Mouse (Mus musculus): ENCODE measurements at regions not wholly inside any gene's neighbourhood (a gene's known extent, or its start where the extent isn't known, plus 50 kb on each side); places are given as distances from the start of the nearest gene placed in this dataset.

- no peak overlapping the region for H3K4me2 ChIP-seq (replicated peaks; ENCODE audit: low read depth)
- no peak for TF ChIP-seq CTCF (IDR thresholded peaks at IDR 0.05; ENCODE audit: low read depth)
- H3K9me3 ChIP-seq (ENCODE audit: control insufficient read depth) = no peaks in the 10 kb centered on the region
- no peak overlapping the region for H3K27ac ChIP-seq (ENCODE audit: low read depth, low read length)
- H3K4me1 ChIP-seq (replicated peaks; ENCODE audit: control insufficient read depth, insufficient read depth, low read length) = no peaks in the 10 kb centered on the region
- no peaks in the 10 kb centered on the region for H3K27me3 ChIP-seq (replicated peaks; ENCODE audit: control insufficient read depth, insufficient read depth, low read length)
- H3K36me3 ChIP-seq (ENCODE audit: control insufficient read depth, insufficient read depth) = no peaks in the 10 kb centered on the region
- ATAC-seq = no peak
- H3K9ac ChIP-seq (ENCODE audit: low read depth, low read length) = 0 out of 2 replicates have a peak overlapping the region, but pooled peaks have one; percentile 3
- H3K4me3 ChIP-seq (ENCODE audit: low read depth, low read length) = no peak overlapping the region
- 53% methylated on average over 18 of the region's 18 CpGs for WGBS
These were observed 50.6 kb upstream of the Eln start for GRCm38 (mm10) chr5:134797688-134798094.
